Mouse (Mus musculus): ENCODE data around the gene Ofd1.

Gene Ofd1

DNA sequence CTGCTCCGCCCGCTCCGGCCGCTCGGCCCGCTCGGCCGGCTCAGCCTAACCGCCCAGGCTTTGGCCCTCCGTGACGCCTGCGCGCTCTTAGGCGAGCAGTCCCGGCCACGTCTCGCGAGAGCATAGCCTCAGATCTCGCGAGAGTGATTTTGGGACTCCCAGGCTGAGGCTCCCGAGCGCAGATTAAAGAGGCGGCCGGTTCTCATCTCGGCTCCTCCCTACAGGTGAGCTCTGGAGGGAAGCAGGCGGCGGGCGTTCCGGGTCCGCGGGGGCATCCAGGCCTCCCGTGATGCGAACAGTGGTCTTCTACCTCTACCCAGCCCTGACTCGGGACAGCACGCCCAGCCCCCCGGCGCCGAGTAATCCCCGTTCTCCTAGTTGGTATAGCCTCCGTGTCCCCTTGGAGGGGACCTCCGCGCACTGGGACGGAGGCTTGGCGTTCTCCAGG is at the start of gene Ofd1:
Gene Ofd1 (minus strand): TSS at position 89 of the 448 bp plus-strand sequence.
- peak; percentile 93 to 95 for DNase-seq

DNA sequence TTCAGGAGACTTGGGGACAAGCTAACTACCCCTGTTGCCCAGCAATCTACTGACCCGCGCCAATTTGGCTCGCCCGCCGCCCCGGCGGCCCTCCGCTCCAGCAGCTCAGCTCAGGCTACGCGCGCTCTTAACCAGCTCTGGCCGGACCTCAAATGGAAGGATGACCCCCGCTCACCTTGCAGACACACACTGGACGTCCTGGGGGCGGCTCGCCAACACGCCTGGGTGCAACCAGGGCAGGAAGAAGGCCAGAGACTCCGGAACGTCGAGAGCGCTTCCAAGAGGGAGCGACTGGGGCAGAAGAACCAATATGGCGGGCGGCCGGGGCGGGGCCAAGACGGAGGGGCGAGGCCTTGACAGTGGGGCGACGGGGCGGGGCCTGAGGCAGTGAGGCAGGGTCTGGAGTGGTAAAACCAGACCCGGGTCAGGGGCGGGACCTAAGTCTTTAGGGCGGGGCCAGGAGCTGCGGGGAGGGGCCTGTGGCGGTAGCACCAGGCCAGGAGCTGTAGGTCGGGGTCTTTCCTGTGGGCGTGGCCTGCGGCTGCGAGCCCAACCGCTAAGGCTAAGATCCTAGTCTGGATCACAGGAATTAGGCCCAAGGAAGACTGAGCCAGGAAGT is 39.0 kb upstream of the Ofd1 start, which contains the start of gene Rab9:
Gene Rab9 (minus strand): TSS at position 503 of the 619 bp plus-strand sequence.
- peak; percentile 96 to 98 for DNase-seq

DNA sequence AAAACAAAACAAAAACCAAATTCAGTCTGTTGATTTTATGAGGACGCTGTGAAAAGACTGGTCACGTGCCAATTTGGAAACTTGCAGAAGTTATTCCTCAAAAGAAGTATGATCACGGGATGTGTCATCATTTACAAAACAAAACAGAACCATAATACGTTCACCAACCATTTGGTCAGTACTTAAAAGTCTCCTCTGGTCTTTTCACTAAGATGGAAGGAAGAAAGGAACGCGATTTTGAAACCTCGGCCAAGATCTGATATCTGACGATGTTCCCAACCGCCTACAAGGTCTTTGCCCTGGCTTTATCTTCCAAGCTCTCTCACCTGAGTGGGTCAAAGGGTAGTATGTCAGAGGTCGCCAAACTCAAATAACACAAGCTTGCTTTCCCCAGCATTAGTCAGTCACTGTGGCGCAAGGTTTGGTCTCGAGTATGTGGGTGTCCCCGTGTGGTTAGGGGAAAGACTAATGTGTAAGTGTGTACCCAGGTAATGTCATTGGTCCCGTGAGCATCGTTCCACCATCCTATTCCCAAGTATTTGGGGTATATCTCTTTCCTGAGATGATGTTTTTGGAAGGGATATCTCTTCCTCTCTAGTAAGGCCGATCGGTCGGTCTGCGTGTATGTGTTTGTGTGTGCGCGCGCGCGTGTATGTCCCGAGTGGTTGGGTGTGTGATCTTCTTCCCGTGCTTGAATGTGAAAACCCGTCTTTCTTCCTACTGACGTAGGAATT is 38.3 kb upstream of the Ofd1 start:
- DNase-seq, result peak; percentile 8

DNA sequence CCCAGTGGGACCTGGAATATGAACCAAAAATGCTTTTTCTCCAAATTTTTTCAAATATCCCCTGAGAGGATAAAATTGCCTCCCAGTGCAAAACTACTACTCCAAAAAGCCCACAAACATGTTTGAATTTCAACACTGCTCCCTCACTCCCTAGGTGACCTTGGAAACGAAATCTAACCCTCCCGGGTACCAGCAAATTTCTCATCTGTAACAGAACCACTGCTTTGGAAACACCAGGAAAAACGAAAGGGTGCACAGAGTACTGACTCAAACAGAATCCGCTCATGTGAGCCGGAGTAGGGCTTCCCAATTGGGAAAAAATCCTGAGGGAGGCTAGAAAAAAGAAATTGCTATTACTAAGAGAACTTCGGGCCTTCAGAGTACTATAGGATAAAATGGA is 36.9 kb upstream of the Ofd1 start:
- no peak for DNase-seq

DNA sequence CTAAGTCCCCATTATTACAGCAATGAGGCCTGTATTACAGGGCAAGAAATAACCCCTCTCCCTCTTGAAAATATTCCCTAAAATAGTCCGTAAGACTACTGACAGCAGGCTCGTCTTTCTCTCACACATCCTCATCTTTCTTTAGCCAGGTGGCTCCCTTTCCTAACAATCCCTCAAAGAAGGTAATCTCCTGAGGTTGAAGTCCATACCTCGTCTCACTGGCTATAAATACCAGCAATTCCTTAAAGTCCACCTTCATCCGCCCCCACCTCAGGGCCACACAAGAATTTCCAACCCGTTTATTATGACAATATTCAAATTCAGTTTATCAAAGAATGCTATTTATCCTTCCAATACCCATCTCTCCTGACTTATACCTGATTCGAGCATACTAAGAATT is 32.1 kb upstream of the Ofd1 start:
- DNase-seq, result no peak

DNA sequence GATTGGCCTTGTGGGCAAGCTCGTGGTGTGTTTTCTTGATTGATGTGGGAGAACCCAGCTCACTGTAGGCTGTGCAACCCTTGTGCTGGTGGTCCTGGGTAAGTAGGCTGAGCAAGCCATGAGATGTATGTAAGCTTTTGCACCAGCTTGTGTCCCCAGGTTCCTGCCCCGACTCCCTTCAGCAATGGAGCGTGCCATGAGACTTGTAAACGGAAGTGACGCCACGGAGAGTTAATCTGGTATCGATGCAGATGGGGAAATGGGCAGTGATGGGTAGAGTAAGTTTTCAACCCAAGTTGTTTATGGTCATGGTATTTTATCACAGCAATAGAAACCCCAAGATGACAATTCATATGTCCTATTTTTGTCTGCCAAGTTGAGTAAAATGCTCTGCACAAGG is 27.8 kb upstream of the Ofd1 start:
- DNase-seq, result no peak

DNA sequence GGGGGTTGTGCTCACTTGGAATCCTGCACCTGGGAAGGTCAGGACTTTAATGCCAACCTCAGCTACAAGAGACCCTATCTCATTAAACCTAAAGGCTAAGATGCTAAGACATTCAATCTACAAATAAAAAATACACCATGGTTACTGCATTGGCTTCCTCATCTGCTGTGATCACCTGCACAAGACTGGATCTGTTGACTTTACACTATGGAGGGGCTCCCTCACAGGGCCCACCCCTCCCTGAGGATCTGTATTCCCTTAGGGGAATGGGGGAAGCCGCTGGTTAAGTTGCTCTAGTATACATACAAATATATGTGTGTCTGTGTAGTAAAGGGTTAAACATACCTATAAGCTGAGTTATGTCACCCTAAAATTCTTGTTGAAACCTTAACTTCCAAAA is 15.0 kb upstream of the Ofd1 start:
- no peak for DNase-seq

DNA sequence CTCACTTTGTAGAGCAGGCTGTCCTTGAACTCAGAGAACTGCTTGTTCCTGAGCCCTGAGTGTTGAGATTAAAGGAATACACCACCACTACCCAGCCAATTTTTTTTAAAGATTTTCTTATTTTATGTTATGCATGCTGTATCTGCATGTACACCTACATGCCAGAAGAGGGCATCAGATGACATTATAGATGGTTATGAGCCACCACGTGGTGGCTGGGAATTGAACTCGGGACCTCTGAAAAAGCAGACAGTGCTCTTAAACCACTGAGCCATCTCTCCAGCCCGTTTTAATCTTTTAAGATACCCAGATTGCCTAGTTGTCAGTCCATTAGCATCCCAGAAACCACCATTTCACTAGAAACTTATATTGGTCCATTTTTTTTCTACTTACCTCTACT is 13.8 kb upstream of the Ofd1 start:
- no peak for DNase-seq

DNA sequence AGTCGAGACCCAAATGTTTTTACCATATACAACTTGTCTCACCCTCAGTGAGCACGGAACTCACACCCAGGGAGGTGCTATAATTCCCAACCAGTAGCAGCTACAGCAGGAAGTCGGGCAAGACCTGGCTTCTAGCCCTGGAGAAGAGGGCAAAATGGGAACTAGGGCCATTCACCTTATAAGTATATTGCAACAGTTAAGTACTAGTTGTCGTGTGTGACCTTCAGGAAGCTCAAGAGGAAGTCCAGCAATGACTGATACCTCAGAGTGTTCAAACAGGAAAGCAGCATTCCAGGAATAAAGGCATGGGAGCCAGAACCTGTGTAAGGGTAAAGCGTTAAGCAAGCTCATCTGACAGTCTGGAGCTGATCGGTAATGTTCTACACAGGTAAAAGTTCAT is 13.0 kb upstream of the Ofd1 start:
- no peak for DNase-seq

DNA sequence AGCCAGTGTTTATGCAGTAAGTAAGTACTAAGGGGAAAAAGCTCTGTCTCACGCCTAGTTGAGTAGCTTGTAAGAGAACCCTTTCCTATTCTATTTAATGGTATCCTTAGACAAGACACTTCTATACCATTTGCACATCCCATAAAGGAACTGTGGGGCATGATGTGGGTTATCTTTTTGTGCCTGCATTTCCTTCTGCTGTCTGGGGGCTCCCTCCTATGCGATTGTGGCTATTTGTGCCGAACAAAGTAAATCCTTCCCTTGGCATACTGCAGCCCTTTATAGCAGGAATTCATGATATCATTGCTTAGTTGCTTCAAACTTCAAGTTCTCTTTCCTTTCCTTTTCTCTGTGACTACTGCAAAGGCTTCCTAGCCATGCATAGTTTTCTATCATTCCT is 4.0 kb upstream of the Ofd1 start:
- no peak for DNase-seq

DNA sequence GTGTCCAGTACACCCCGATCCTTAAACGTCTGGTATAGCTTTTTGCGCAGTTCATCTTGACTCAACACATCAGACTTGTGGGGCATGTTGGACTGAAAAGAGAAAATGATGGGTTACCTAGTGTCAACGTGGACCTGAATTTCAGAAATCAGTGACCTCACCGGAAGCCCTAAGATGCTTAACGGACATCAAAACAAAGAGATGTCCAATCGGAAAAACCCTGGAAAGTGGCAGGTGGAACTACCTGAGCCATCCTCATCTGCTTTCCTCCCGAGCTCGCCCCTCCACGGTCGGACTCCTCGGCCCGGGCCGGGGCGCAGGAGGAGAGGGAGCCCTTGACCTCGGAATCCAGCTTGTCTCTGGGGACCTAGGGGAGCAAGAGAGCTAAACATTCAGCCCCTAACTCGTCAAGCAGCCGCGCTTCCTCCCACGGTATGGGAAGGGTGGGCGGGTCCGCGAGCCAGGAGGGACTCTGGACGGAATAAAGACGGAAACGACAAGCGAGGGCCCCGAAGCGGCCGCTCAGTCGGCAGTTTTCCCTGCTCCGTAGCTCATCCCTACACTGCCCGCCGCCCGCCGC is 378 bp downstream of the Ofd1 start, which contains the start of gene Trappc2:
Gene Trappc2 (plus strand): TSS at position 539 of the 580 bp plus-strand sequence.
- no peak for DNase-seq

DNA sequence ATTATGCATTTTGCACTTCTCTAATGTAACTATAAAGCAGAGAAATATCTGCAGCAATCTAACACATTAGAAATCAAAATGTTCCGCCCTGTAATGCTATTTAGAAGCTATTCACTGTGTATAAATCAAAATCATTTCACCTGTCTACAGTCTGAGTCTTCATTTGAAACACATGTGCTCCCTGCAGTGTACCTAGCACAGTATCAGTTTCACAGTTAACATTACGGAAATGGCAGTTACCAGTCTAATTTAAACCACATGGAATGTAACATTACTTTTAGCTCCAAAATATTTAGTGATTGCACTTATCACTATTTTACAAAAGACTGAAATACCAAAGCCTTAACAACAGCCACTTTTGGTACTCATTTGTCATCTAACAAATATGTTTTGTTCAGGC is 5.7 kb downstream of the Ofd1 start:
- no peak for DNase-seq

DNA sequence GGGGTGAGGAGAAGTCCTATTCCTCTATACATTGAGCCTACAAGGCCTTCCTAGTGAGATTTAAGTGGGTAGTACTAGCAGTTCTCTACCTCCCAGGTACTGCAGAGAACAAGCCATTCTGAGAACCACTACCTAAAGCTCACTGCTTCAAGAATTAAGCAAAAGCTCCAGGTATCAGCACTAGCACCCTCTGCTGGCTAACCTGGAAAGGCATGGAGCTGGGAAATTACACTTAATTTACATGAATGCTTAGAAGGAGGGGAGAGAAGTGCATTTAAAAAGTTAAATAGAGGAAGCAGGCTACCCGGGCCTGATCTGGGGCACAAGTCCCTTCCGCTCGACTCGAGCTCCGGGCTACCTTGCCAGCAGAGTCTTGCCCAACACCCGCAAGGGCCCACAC is 24.3 kb downstream of the Ofd1 start:
- peak; percentile 59 to 64 for DNase-seq

DNA sequence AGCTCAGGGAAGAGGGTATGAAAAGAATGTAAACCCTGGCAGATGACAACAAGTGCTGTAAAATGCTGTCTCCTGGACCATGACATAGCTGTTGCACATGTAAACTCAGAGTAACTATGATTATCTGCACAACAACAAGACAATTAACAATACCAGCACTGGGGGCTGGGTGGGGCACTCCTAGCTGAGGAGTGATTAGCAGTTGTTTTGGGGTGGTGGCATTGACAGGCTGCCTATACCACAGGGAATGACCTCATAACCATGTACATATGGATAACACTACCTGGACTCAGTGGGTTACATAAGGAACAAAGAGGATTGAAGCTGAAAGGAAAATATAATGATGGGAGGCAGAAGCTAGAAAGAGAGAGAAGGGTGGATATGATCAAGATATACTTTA is 32.6 kb downstream of the Ofd1 start:
- DNase-seq, result no peak

DNA sequence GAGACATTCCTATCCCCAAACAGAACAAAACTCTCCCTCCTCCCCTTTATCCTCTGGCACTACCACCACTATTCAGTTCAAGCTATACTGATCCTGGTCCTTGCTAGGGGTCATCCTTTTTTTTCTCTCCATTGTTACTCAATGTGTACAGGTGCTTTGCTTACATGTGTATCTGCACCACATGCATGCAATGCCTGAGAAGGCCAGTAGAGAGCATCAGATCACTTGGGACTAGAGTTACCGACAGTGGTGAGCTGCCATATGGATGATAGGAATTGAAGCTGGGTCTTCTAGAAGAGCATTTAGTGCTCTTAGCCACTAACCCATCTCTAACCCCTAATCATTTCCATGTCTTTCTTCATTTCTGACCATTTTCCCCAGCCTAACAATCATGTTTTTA is 46.8 kb downstream of the Ofd1 start:
- DNase-seq, result peak in 1 of 2 experiments; percentile 11

DNA sequence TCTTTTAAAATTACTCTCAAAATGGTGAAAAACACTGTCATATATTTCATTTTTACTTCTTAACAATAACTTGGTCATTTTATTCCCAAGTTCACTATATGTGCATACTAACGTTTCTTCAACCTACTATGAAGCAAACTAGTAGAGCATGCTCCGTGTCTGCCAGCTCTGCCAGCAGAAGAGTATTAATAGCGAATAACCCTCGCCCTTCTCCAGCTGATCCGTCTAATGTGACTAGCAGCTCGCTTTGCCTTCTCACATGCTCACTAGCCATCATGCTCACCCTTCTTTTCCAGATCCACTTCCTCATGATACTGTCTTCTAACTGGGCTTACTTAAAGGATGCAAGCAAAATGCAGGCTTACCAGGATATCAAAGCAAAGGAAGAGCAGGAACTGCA is 53.8 kb downstream of the Ofd1 start:
- no peak for DNase-seq

DNA sequence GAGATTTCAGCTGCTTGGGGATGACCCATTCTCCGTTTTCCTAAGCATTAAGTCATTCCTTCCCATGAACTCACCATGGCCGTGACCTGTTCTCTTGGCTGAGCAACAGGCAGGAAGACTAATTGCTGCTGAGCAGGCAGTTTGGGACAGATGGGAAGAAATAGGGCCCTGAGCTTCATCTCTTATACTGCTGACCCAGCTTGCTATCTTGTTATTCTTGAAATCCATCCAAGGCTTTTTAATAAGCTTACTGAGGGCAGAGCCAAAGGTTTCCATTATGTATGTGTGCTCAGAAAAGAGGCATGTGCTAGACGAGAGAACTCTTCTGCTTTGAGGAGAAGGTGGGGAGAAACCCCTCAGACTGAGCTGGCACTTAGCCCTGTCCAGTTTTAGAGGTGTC is 55.6 kb downstream of the Ofd1 start:
- DNase-seq, result no peak

DNA sequence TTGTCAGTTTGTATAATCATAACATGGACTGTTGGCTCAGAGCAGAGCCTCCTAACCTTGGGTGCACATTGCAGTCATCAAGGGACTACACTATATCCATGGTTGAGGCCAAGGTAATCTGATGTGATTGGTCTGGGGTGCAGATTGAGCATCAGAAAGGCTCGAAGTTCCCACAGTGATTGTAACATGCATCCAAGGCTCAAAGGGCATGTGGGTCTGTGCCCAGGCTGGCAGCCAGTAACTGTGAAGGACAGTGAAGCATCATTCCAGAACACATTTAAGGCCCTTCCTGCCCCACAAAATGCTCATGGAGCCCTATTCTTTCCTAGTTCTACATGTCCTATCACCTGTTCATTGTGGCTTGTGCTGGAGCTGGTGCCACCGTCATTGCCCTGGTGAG is 56.9 kb downstream of the Ofd1 start:
- peak in 1 of 2 experiments; percentile 24 for DNase-seq

DNA sequence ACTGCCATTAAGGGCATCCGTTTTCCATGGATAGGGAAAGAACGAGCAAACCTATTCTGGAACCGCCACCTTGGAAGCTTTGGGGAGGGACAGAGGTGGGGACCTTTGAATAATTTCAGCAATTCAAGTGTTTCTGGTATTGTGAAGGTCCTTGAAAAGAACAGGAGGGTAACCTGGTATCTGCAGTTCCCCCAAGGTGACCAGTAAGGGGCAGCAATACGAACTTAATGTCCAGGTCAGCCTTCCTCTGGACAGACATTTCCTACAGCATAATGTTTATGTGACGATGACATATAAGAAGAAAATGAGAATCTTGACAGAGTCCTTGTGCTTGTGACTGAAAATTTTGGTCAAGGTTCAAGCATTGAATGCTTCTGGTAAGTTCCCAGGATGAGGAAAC is 61.9 kb downstream of the Ofd1 start:
- DNase-seq, result peak in 1 of 2 experiments; percentile 20

DNA sequence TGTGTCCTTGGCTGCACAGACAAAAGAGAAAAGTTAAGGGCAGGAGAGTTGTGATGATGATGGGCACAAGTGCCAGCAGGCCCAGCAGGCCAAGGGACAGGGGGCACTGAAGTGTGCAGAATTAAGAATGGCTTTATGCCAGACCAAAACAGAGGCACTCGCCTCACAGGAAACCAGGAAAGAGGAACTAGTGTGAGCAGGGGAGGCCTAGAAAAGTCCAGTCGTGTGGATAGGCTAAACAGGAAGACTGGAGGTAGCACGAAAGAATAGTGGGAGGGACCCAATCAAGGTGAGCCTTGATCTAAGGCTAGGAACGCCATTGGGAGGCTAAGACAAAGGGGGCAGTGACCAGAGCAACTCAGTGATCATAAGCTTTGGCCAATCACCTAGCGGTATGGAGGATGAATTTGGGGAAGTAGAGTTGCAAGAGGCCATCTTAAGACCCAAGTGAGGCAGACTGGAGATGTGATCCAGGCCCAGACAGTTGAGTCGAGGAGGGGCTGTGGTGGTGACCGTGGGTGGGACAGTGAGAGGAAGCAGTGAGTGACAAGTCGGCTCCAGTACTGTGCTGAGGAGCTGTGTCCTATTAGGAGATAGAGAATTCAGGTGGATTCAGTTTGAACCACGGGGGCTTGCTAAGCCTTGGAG is 63.7 kb downstream of the Ofd1 start:
- peak; percentile 30 to 54 for DNase-seq

DNA sequence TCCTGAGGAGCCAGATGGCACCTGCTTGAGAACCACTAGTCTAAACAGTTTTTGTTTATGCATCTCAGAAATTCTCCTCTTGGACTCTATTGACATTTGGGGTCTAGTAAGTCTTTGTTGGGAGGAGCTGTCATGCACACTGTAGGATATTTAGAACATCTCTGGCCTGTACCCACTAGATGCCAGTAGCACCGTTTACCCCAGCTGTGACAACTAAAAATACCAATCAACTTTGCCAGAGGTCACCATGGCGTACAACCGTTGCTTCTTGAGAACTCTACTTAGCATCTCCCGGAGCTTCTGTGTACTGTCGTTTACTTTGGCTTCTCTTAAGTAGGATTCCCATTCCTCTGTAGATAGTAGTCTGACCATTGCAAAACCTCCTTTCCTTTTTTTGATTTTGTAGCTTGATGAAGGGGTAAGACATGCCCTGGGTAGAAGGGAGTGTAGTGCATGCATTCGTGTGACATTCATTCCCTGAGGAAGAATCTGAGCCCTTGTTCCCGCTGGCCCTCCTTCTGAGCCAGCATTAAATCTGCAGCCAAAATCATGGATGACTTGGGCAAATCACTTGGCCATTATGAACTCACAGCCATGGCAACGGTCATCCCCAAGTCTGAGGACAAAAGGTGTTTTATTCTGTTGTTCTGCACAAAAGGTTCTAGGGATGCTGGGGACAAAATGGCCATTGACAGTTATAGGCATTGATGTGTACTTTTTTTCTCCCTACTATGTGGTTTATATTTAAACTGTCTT is 74.9 kb downstream of the Ofd1 start:
- DNase-seq, result no peak

DNA sequence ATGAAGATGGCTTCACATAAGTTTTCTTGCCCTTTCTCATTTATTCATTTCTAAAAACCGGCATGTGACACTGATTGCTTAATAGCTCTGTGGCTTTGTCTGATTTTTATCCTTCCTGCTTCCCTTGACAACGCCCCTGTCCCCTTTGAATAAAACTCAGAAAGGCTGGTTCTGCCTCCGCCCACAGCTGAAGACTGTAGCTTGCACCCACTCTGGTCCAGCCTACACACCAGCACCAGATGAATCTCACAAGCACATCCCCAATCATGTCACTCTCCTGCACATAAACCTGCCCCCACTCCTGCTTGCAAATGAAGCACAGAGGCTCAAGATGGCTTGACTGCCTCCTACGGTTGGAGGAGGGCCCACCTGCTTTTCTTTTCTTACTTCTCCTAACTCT is 80.0 kb downstream of the Ofd1 start:
- DNase-seq, result no peak

DNA sequence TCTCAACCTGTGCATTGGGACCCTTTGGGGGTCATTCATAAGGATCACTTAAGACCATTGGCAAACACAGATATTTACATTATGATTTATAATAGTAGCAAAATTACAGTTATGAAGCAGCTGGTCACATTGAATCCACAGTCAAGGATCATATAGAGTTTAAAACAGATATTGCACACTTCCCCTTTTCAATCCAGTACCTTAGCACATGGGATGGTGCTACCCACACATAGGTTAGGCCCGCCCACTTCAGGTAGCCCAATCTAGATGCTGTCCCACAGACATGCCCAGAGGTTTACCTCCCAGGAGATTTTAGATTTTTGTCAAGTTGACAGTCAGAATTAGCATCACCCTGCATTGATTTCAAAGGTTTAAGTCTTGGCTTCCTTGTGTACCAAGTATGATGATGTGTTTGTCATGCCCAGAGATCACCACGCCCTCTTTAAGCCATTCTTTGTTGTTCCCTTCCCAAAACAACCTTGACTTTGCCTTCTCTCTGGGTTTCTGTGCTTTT is 80.5 kb downstream of the Ofd1 start:
- DNase-seq, result no peak

All from cerebellum, postnatal 10 days (tissue).